Mouse (Mus musculus) MEL (cell line): ENCODE data around the gene Fgfr2.

Experiments used
- JUND ChIP-seq: IDR thresholded peaks from 2 replicates; pipeline ENCODE4 v1.6.1; 2011; ENCODE audit warnings: low read depth, mild to moderate bottlenecking, improper control_type of control experiment, low read length
- MYC ChIP-seq: IDR thresholded peaks from 2 replicates; pipeline ENCODE4 v1.6.1; 2011; ENCODE audit warnings: low read depth, mild to moderate bottlenecking, low read length, improper control_type of control experiment, moderate library complexity
- POLR2A ChIP-seq, 2 experiments: IDR thresholded peaks; 2 replicates each; pipeline ENCODE4 v1.6.1; 2011 to 2012; ENCODE audit warnings: low read length in 2 of 2, mild to moderate bottlenecking in 2 of 2, control low read depth in 1 of 2, improper control_type of control experiment in 1 of 2, low read depth in 1 of 2, moderate library complexity in 1 of 2; ENCODE audit not compliant: control insufficient read depth in 1 of 2, insufficient read depth in 1 of 2, poor library complexity in 1 of 2
- UBTF ChIP-seq: IDR thresholded peaks from 2 replicates; pipeline ENCODE4 v1.6.1; 2012; ENCODE audit warnings: low read depth, mild to moderate bottlenecking, inconsistent platforms, low read length, improper control_type of control experiment, moderate library complexity, borderline replicate concordance; ENCODE audit not compliant: insufficient read depth

GRCm38 (mm10) chr7:131265851-131266250, 1857.3 kb downstream of the Fgfr2 start:
- TF ChIP-seq UBTF (no peak), MYC (no peak), JUND (no peak), POLR2A (IDR thresholded peaks at IDR 0.05; ENCODE audit: control insufficient read depth in 1 of 2, insufficient read depth in 1 of 2, low read depth in 1 of 2, low read length in 2 of 2, poor library complexity in 1 of 2) (no peak)
